9 mouse cellular contexts compared by ENCODE assay signal in the genomic region with DNA sequence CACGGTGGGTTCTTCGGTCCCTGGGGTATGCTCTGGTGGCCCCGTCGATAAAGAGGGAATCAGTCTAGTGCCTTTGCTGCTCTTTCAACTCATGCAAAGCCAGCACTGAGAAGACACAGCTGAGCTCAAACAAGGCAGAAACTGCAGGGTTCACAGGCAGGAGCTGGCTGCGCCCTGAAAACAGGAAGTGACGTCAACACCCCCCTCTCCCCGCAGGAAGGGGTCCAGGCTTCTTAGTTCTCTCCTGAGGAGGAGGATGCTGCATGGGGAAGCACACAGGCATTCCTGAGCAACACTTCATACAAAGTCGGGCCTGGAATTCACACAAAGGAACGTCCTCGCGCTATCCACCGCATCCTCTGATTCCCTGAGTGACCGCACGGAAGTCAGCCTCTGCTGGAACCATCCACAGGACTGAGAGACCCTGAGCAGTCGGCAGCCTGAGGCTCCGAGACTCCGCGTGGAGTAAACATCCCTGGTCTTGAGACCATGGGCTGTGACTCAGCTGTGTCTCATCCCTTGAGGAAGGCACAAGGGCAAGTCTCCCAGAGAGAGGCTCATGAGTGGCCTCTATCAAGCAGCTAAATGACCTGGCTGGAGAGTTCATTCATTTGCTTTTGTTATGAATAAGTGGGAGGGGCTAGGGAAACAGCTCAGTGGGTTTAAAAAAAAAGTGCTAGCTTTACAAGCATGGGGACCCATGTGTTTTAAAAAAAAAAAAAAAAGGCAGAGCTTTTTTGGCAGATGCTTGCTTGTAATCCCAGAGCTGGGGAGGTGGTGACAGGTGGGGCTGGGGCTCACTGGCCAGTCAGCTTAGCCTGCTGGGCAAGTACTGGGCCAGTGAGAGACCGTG.
DNase-seq lines count a peak whose midpoint lies in the region; ATAC-seq and TF ChIP-seq lines count a peak whose summit lies in the region.
"Had no signal": no experiment of that assay in that cellular context is flagged by ENCODE, and none has a peak within 500 bp of the region (broad histone marks: within the 10 kb centered on the region; RNA-seq: fewer than 3 reads in every experiment).

No protein-coding gene starts in this region.

- no peak overlapping the region for H3K9ac ChIP-seq in hindbrain, embryonic 11.5 days (ENCODE audit: low read depth, low read length)
- no peak overlapping the region for H3K9ac ChIP-seq in hindbrain, embryonic 13.5 days
- no peak overlapping the region for H3K9ac ChIP-seq in kidney, embryonic 15.5 days
- no peak overlapping the region for H3K9ac ChIP-seq in midbrain, embryonic 14.5 days (replicated peaks; ENCODE audit: low read length)
- H3K9ac ChIP-seq: embryonic facial prominence, embryonic 15.5 days had no signal

- peak; percentile 6 for DNase-seq in hindbrain, embryonic 11.5 days (ENCODE audit: low spot score)
- peak; percentile 42 for DNase-seq in ES-CJ7 (ENCODE audit: low read depth, low spot score)
- DNase-seq in heart, postnatal 36 days: peak; percentile 14 to 15
- DNase-seq in spleen, adult 2 months (ENCODE audit: low read depth in 1 of 2, low spot score in 2 of 2): peak; percentile 45 to 57
- DNase-seq in midbrain, embryonic 14.5 days: no peak
- no peak for DNase-seq in left cerebral cortex, adult 9 months (ENCODE audit: low spot score in 2 of 2)

- no peak overlapping the region for H3K27ac ChIP-seq in hindbrain, embryonic 11.5 days (ENCODE audit: low read depth, low read length)
- no peak overlapping the region for H3K27ac ChIP-seq in hindbrain, embryonic 13.5 days
- H3K27ac ChIP-seq in spleen, adult 2 months (ENCODE audit: insufficient read depth, low read length): peak overlapping the region; percentile 81
- H3K27ac ChIP-seq in kidney, embryonic 15.5 days: no peak overlapping the region
- no peak overlapping the region for H3K27ac ChIP-seq in midbrain, embryonic 14.5 days (replicated peaks; ENCODE audit: low read depth, low read length)
- H3K27ac ChIP-seq: embryonic facial prominence, embryonic 15.5 days had no signal

- TF ChIP-seq CTCF in spleen, adult 2 months (IDR thresholded peaks at IDR 0.05; ENCODE audit: extremely low read depth, insufficient read depth, insufficient read length, insufficient replicate concordance): no peak

- 80% methylated on average over 19 of the region's 19 CpGs for WGBS in hindbrain, embryonic 11.5 days
- WGBS in hindbrain, embryonic 13.5 days: 75% methylated on average over 19 of the region's 19 CpGs
- 51% methylated on average over 19 of the region's 19 CpGs for WGBS in spleen, adult 2 months
- WGBS in kidney, embryonic 15.5 days: 81% methylated on average over 19 of the region's 19 CpGs
- WGBS in midbrain, embryonic 14.5 days: 84% methylated on average over 19 of the region's 19 CpGs

- no peak overlapping the region for H3K4me3 ChIP-seq in hindbrain, embryonic 11.5 days (ENCODE audit: low read depth, low read length)
- no peak overlapping the region for H3K4me3 ChIP-seq in hindbrain, embryonic 13.5 days
- peak overlapping the region; percentile 4; the same call in 1 of the 2 replicates for H3K4me3 ChIP-seq in spleen, adult 2 months (ENCODE audit: extremely low read depth, insufficient read depth, insufficient read length)
- H3K4me3 ChIP-seq in kidney, embryonic 15.5 days (replicated peaks): no peak overlapping the region
- no peak overlapping the region for H3K4me3 ChIP-seq in midbrain, embryonic 14.5 days (replicated peaks; ENCODE audit: low read depth, low read length)
- H3K4me3 ChIP-seq: embryonic facial prominence, embryonic 15.5 days had no signal

- H3K4me2 ChIP-seq in hindbrain, embryonic 11.5 days (replicated peaks; ENCODE audit: low read depth, low read length): no peak overlapping the region
- H3K4me2 ChIP-seq in hindbrain, embryonic 13.5 days: no peak overlapping the region
- no peak overlapping the region for H3K4me2 ChIP-seq in kidney, embryonic 15.5 days
- no peak overlapping the region for H3K4me2 ChIP-seq in midbrain, embryonic 14.5 days (ENCODE audit: low read length)
- H3K4me2 ChIP-seq: embryonic facial prominence, embryonic 15.5 days had no signal

- no peaks in the 10 kb centered on the region for H3K27me3 ChIP-seq in hindbrain, embryonic 11.5 days (ENCODE audit: control insufficient read depth, insufficient read depth, low read length)
- no peaks in the 10 kb centered on the region for H3K27me3 ChIP-seq in hindbrain, embryonic 13.5 days
- no peaks in the 10 kb centered on the region for H3K27me3 ChIP-seq in spleen, adult 2 months (ENCODE audit: control insufficient read depth, insufficient read depth, low read length)
- no peaks in the 10 kb centered on the region for H3K27me3 ChIP-seq in kidney, embryonic 15.5 days
- no peaks in the 10 kb centered on the region for H3K27me3 ChIP-seq in midbrain, embryonic 14.5 days (ENCODE audit: control insufficient read depth, insufficient read depth, low read length)
- H3K27me3 ChIP-seq: embryonic facial prominence, embryonic 15.5 days had no signal

- TF ChIP-seq POLR2A in spleen, adult 2 months (IDR thresholded peaks at IDR 0.05; ENCODE audit: low read depth, low read length): no peak

- ATAC-seq in hindbrain, embryonic 11.5 days (ENCODE audit: low FRiP score): no peak
- ATAC-seq in hindbrain, embryonic 13.5 days (ENCODE audit: low FRiP score): no peak
- ATAC-seq in kidney, embryonic 15.5 days (replicated peaks; ENCODE audit: low FRiP score): no peak
- ATAC-seq in midbrain, embryonic 14.5 days (ENCODE audit: low FRiP score, low TSS enrichment): no peak

- H3K36me3 ChIP-seq in hindbrain, embryonic 11.5 days (ENCODE audit: control insufficient read depth, insufficient read depth, low read length): no peaks in the 10 kb centered on the region
- peaks cover 9% of the 10 kb centered on the region for H3K36me3 ChIP-seq in hindbrain, embryonic 13.5 days
- H3K36me3 ChIP-seq in spleen, adult 2 months (ENCODE audit: control insufficient read depth, insufficient read depth, low read length): peaks cover 1% of the 10 kb centered on the region; the same call in 1 of the 2 replicates
- H3K36me3 ChIP-seq in kidney, embryonic 15.5 days: 0 out of 2 replicates have a peak, but pooled peaks cover 3% of the 10 kb centered on the region
- no peaks in the 10 kb centered on the region; the same call in 1 of the 2 replicates for H3K36me3 ChIP-seq in midbrain, embryonic 14.5 days (ENCODE audit: control insufficient read depth, insufficient read depth, low read length)

- H3K4me1 ChIP-seq in hindbrain, embryonic 11.5 days (replicated peaks; ENCODE audit: control insufficient read depth, insufficient read depth, low read length): no peaks in the 10 kb centered on the region
- H3K4me1 ChIP-seq in hindbrain, embryonic 13.5 days (replicated peaks): no peaks in the 10 kb centered on the region
- H3K4me1 ChIP-seq in spleen, adult 2 months (ENCODE audit: control insufficient read depth, insufficient read depth, insufficient read length): peaks cover 13% of the 10 kb centered on the region; the same call in 1 of the 2 replicates
- no peaks in the 10 kb centered on the region for H3K4me1 ChIP-seq in kidney, embryonic 15.5 days
- H3K4me1 ChIP-seq in midbrain, embryonic 14.5 days (ENCODE audit: control insufficient read depth, insufficient read depth, low read length): no peaks in the 10 kb centered on the region
- H3K4me1 ChIP-seq: embryonic facial prominence, embryonic 15.5 days had no signal

- H3K9me3 ChIP-seq in hindbrain, embryonic 11.5 days (ENCODE audit: control insufficient read depth, low read length): no peaks in the 10 kb centered on the region
- H3K9me3 ChIP-seq in hindbrain, embryonic 13.5 days: no peaks in the 10 kb centered on the region
- no peaks in the 10 kb centered on the region for H3K9me3 ChIP-seq in kidney, embryonic 15.5 days (replicated peaks)
- no peaks in the 10 kb centered on the region for H3K9me3 ChIP-seq in midbrain, embryonic 14.5 days (ENCODE audit: control insufficient read depth, low read length)
- H3K9me3 ChIP-seq: embryonic facial prominence, embryonic 15.5 days had no signal

- intact Hi-C loops in heart, postnatal 36 days (cut with DNase I): no loop called here

Comparison
In these comparisons a context has a peak if more than half of its experiments do, and no peak if none do; other contexts are left out.
1. DNase-seq: peak in hindbrain, embryonic 11.5 days (single experiment), ES-CJ7 (single experiment), heart, postnatal 36 days (2 of 2) and spleen, adult 2 months (2 of 2); none in midbrain, embryonic 14.5 days (single experiment) and left cerebral cortex, adult 9 months (0 of 2).